Mouse (Mus musculus) heart, embryonic 10.5 days (tissue): Measurements from ENCODE around the gene Gdf10. TPM values are rescaled to one million over a fixed set of nuclear protein-coding genes. Genes with fewer than 3 reads are reported as not detected.

Experiments used
- DNase-seq: peaks from one replicate; pipeline ENCODE4 v3.0.0-alpha.2; 2017; ENCODE audit warnings: low spot score
- H3K27ac ChIP-seq: fragments of 300-500 bp; sonication (generic); 2 replicates; pipeline ENCODE4 v1.5.1; 2016; ENCODE audit warnings: mild to moderate bottlenecking
- H3K27me3 ChIP-seq: fragments of 300-500 bp; sonication (generic); 2 replicates; pipeline ENCODE4 v1.6.1; 2016; ENCODE audit warnings: mild to moderate bottlenecking; ENCODE audit not compliant: poor library complexity, insufficient read depth, severe bottlenecking
- H3K36me3 ChIP-seq: fragments of 300-500 bp; sonication (generic); 2 replicates; pipeline ENCODE4 v1.6.1; 2016; ENCODE audit warnings: mild to moderate bottlenecking, moderate library complexity
- H3K4me1 ChIP-seq: fragments of 300-500 bp; sonication (generic); 2 replicates; pipeline ENCODE4 v1.6.1; 2016; ENCODE audit warnings: mild to moderate bottlenecking
- H3K4me3 ChIP-seq: fragments of 300-500 bp; sonication (generic); 2 replicates; pipeline ENCODE4 v1.5.1; 2016; ENCODE audit warnings: mild to moderate bottlenecking, moderate library complexity
- H3K9me3 ChIP-seq: fragments of 300-500 bp; sonication (generic); 2 replicates; pipeline ENCODE4 v1.6.1; 2016; ENCODE audit warnings: mild to moderate bottlenecking, moderate library complexity
- WGBS: fragments of 180-500 bp; shearing (Covaris S2); methylation state at CpG from one replicate; pipeline ENCODE4 v1.1.7; 2016; 5-methylcytosine and 5-hydroxymethylcytosine counted together
- polyA plus RNA-seq: library from polyadenylated mRNA; unstranded; fragments of >200 nt; fragmentation: Nextera tagmentation; extraction: Ambion mirVana; gene quantifications from 2 replicates; pipeline ENCODE4 v1.2.1, GENCODE M21; 2016

Gene Gdf10
- 0.32 and 2.8 TPM in 2 replicates for polyA plus RNA-seq

DNA sequence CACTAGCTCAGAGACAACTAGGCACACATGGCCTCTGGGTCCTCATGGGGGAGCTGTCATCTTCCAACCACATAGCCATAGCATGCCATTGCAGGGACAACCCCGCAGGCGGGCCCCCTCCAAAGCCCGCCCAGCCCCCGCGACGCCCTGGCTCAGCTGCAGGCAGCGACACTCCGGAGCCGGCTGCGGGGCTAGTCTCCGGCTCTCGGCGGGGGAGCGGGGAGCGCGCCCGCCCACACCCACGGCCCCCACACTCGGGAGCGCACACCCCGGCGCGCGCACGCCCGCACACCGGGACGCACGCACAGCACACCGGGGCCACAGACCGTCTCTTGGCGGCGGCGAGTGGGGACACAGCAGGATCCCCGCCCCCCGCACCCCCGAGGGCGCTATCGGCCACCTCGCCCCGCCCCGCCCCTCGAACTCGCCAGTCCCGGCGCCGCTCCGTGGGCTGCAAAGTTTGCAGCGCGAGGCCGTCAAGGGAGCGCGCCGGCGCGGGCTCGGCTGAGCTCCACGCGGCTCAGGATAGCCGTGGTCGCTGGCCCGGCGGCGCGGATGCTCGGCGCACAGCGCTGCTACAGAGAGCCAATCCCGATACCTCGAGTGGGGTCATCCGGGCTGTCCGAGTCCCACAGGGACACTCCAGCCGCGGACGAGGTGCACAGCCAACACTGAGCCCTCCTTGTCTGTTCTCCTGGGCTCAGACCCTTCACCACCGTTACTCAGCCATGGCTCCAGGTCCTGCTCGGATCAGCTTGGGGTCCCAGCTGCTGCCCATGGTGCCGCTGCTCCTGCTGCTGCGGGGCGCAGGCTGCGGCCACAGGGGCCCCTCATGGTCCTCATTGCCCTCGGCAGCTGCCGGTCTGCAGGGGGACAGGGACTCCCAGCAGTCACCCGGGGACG is at the start of gene Gdf10:
Gene Gdf10, plus strand, starts transcription at position 420 of the 903 bp plus-strand sequence.
- Histone ChIP-seq H3K36me3 (no peaks in the 10 kb centered on the region), H3K4me3 (peak within 1 kb of the TSS; percentile 74), H3K27me3 (peaks cover 97% of the 10 kb centered on the region), H3K9me3 (no peaks in the 10 kb centered on the region), H3K4me1 (peaks cover 13% of the 10 kb centered on the region), H3K27ac (peak within 1 kb of the TSS; percentile 62)
- DNase-seq = no peak
- WGBS = under 1% methylated on average over 85 of the region's 85 CpGs

DNA sequence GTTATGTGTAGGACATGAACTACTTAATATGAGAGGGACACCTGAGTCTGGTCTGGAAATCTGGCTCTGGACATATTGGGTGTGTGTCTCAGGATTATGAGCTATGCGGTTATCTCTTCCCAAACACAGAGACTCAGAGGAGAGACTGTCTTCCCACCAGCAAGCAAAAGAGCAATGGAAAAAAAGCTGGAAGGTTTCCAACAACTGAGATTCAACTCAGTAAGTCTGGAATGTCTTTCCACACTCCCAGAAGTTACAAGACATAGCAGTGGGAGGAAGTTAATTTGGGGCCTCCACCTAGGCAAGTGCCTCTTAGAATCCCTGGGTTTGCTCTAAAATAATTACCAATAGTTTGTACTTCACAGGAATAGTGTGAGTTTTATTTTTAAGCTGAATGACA is 44.6 kb upstream of the Gdf10 start:
- Histone ChIP-seq H3K27ac (no peak overlapping the region), H3K4me1 (no peaks in the 10 kb centered on the region), H3K9me3 (no peaks in the 10 kb centered on the region), H3K36me3 (no peaks in the 10 kb centered on the region), H3K4me3 (no peak overlapping the region), H3K27me3 (peaks cover 10% of the 10 kb centered on the region; the same call in 1 of the 2 replicates)
- DNase-seq = no peak
- WGBS = 59% methylated on average over 1 of the region's 1 CpGs

DNA sequence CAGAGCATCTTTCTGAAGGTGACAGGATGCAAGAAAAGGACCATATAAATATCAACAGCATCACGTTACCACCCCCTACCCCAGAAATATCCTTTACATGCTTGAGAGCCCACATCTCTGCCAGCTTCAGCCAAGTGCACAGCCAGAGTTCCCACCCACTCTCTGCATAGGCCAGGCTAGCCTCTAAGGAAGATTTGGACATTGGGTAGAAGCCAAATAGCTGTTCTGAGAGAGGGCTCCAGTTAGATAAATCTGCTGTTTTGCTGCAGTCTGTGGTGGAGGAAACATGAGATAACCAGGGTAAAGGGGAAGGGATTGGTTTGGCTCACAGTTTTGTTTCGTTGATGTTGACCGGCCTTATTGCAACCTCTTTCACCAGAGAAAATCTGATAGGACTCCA is 43.2 kb upstream of the Gdf10 start:
- no peak for DNase-seq
- peaks cover 10% of the 10 kb centered on the region; the same call in 1 of the 2 replicates for H3K27me3 ChIP-seq
- H3K36me3 ChIP-seq = no peaks in the 10 kb centered on the region
- H3K4me3 ChIP-seq = no peak overlapping the region
- H3K27ac ChIP-seq = no peak overlapping the region
- H3K4me1 ChIP-seq = no peaks in the 10 kb centered on the region
- no peaks in the 10 kb centered on the region for H3K9me3 ChIP-seq
- WGBS = 77% methylated on average over 3 of the region's 3 CpGs

DNA sequence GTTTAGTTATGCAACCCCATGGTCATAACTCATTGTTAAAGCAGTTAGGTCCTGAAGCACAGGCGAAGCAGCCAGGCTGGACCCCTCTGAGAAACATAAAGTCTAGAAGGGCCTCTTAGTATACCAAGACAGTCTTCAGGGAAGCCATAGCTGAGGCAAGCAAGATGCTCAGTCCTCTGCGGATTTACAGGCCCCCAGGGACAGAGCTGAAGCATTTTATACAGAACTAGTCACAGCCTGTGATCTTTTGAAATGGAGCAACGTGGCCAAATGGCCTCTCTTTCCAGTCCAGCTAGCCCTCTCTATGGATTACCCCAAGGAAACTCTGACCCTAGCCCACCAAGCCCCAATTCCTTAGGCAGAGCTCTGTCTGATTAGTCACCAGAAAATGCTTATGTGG is 41.9 kb upstream of the Gdf10 start:
- Histone ChIP-seq H3K9me3 (no peaks in the 10 kb centered on the region), H3K27me3 (peaks cover 8% of the 10 kb centered on the region; the same call in 1 of the 2 replicates)

DNA sequence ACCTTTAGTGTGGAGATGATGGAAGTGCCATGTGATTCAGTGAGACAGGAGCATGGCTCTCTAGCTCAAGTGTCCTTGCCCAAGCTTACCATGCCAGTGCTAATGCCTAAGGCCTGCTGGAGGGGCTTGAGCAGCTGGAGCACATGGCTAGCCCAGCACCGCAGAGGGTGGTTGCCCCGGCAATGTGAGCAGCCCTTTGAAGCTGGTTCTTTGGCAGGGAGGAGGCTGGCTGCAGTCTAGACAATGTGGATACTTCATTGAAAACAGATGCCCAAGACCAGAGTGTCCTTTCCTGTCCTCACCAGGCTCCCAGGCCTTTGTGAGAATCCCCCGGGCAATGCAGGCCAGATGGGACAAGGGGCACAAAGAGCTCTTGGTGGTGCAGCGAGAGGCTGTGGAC is 40.3 kb upstream of the Gdf10 start:
- H3K36me3 ChIP-seq = no peaks in the 10 kb centered on the region
- H3K4me1 ChIP-seq = no peaks in the 10 kb centered on the region
- 84% methylated on average over 4 of the region's 4 CpGs for WGBS
- DNase-seq = no peak
- no peaks in the 10 kb centered on the region for H3K9me3 ChIP-seq
- no peak overlapping the region for H3K27ac ChIP-seq
- peaks cover 12% of the 10 kb centered on the region; the same call in 1 of the 2 replicates for H3K27me3 ChIP-seq
- no peak overlapping the region for H3K4me3 ChIP-seq

More for the DNA sequence above, 41.9 kb upstream of the Gdf10 start:
- no peaks in the 10 kb centered on the region for H3K36me3 ChIP-seq
- H3K4me3 ChIP-seq = no peak overlapping the region
- H3K4me1 ChIP-seq = no peaks in the 10 kb centered on the region
- DNase-seq = no peak
- 78% methylated on average over 3 of the region's 3 CpGs for whole genome bisulfite sequencing
- no peak overlapping the region for H3K27ac ChIP-seq

DNA sequence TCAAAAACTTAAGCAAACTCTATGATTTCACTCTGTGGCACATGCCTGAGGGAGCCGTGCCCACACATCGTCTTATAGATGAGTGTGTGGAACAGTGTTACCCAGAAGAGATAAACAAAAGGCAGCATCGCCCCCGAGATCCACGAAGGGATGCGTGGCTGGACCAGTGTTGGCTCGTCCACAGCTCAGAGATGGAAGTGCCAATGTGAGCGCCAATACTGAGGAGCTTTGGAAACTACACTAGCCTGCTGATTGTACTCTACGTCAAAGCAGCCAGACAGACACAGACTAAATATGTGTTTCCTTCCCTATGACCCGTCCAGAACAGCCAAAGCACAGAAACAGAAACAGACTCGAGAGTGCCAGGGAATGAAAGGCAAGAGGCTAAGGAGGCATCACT is 37.9 kb upstream of the Gdf10 start:
- peaks cover 12% of the 10 kb centered on the region; the same call in 1 of the 2 replicates for H3K27me3 ChIP-seq
- H3K27ac ChIP-seq = no peak overlapping the region
- DNase-seq = no peak
- no peak overlapping the region for H3K4me3 ChIP-seq
- WGBS = 83% methylated on average over 11 of the region's 11 CpGs
- H3K4me1 ChIP-seq = peaks cover 7% of the 10 kb centered on the region; the same call in 1 of the 2 replicates
- H3K9me3 ChIP-seq = no peaks in the 10 kb centered on the region
- no peaks in the 10 kb centered on the region for H3K36me3 ChIP-seq

DNA sequence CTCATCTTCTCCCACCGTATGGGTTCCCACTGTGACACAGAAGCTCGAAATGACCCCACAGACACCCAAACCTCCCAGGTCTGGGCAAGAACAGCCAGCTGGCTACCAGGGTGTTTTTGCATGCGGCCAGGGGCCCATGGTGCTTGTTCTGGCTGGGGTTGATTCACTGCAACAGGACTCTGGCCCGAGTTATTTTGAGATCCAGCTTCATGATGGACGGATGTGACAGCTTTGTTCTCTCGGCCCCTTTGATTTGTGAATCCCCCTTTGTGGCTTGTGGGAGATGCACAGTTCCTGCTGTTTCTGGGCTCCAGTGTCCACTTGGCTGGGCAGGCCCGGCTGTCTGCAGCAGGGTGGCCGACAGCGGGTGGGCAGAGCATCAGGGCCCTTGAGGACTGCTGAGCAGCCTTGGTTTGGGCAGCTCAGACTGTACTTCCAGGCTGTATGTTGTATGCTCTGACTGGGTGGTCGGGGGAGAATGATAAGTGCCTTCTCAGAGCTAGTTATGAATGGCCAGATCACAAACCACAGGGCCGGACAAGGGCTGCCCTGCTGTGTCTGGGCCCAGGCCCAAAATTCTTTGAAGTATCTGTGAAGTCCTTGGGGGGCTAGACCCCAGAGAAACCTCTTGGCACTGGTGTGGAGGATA is 34.9 kb upstream of the Gdf10 start:
- Histone ChIP-seq H3K4me1 (peaks cover 7% of the 10 kb centered on the region; the same call in 1 of the 2 replicates), H3K27me3 (peaks cover 6% of the 10 kb centered on the region; the same call in 1 of the 2 replicates), H3K9me3 (no peaks in the 10 kb centered on the region), H3K36me3 (no peaks in the 10 kb centered on the region), H3K27ac (no peak overlapping the region), H3K4me3 (no peak overlapping the region)
- 70% methylated on average over 11 of the region's 11 CpGs for WGBS
- no peak for DNase-seq

DNA sequence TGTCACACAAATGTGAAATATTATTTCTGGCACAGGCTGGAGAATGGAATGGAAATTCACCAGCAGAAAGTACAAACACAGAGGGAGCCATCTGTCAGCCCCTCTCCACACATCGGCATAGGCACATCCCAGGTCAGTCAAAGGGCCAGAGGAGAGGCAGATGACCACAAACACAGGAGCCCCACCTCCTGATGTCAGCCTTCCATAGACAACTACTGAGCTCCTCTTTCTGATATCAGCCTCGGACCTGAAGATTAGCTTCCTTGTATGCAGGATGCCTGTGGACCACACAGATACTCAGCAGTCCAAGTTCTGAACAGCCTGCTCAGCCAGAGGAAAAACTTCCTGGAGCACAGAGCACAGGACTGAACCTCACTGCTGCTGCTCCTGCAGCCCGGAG is 33.4 kb upstream of the Gdf10 start:
- Histone ChIP-seq H3K4me3 (no peak overlapping the region), H3K36me3 (no peaks in the 10 kb centered on the region), H3K27ac (no peak overlapping the region), H3K4me1 (peaks cover 7% of the 10 kb centered on the region; the same call in 1 of the 2 replicates), H3K27me3 (peaks cover 10% of the 10 kb centered on the region; the same call in 1 of the 2 replicates), H3K9me3 (no peaks in the 10 kb centered on the region)
- DNase-seq = no peak
- WGBS = 53% methylated on average over 3 of the region's 3 CpGs

DNA sequence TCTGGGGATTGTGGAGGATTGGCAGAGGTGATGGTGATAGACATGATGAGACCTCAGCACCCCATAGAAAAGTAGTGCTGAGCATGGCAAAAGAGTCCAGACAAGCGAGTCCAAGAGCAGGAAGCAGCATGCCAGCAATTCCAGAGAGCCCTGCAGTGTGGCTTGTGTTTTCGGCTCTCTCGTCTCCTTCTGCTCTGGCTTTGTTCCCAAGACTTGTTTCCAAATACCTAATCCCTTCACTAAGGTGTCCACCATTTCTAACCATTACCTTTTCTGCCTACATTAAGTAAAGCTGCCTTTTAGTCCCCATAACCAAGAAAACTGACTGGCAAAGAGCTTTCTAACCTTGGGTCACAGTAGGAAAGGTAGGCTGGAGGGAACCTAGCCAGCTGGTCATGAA is 31.9 kb upstream of the Gdf10 start:
- H3K27ac ChIP-seq = no peak overlapping the region
- H3K4me1 ChIP-seq = peaks cover 8% of the 10 kb centered on the region
- peaks cover 7% of the 10 kb centered on the region; the same call in 1 of the 2 replicates for H3K27me3 ChIP-seq
- H3K36me3 ChIP-seq = no peaks in the 10 kb centered on the region
- 87% methylated on average over 3 of the region's 3 CpGs for WGBS
- H3K4me3 ChIP-seq = no peak overlapping the region
- H3K9me3 ChIP-seq = no peaks in the 10 kb centered on the region
- DNase-seq = no peak

DNA sequence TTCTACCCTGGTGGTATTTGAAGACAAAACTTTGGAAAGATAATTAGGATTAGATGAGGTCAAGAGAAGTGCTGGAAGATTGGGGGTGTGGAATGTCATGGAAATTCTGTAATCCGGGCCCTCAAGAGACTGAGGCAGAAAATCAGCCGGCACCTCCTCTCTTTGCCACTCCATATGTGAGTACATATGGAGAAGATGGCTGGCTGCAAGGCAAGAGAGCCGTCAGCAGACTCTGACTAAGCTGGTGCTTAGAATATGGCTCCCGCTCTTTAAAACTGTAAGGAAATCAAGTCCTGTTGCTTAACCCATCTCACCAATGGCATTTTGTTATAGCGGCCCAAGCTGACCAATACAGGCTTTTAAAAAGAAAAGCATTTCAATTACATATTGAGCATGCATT is 27.6 kb upstream of the Gdf10 start:
- no peaks in the 10 kb centered on the region for H3K9me3 ChIP-seq
- H3K27ac ChIP-seq = no peak overlapping the region
- no peak overlapping the region for H3K4me3 ChIP-seq
- H3K4me1 ChIP-seq = peaks cover 11% of the 10 kb centered on the region
- WGBS = 77% methylated on average over 5 of the region's 5 CpGs
- no peaks in the 10 kb centered on the region for H3K36me3 ChIP-seq
- peak; percentile 38 for DNase-seq
- peaks cover 14% of the 10 kb centered on the region; the same call in 1 of the 2 replicates for H3K27me3 ChIP-seq

DNA sequence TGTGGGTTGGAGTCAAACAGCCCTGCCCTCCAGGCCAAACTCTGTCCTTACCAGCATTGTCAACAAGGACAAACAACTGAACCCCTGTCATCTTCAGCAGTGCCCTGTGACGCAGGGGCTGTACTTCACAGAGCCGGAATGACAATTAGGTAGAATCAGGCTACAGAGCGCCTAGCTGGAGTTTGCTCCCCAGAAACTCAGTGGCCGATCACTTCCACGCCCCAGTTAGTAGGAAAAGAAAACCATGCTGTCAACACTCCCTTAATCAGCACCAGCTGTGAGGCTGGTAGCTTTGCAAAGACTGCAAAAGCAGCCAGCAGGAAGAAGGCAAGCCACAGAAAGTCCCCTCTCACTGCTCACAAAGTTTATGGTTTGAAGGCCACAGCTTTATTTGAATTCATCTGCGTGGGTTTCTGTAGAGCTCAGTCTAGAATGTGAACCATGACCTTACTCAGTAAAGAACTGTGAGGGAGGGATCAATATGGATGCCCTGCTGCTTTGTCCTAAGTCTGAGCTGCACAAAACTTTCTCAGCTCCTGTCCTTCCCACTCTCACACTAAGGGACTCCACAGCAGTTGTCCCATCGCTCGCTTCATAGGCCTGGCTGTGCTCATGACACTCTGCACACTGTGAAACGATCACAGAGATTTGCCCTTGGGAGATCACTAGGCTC is 26.6 kb upstream of the Gdf10 start:
- Histone ChIP-seq H3K4me3 (no peak overlapping the region), H3K4me1 (peaks cover 11% of the 10 kb centered on the region), H3K27ac (no peak overlapping the region), H3K9me3 (no peaks in the 10 kb centered on the region), H3K27me3 (peaks cover 14% of the 10 kb centered on the region; the same call in 1 of the 2 replicates), H3K36me3 (no peaks in the 10 kb centered on the region)
- DNase-seq = no peak
- WGBS = 24% methylated on average over 9 of the region's 9 CpGs

DNA sequence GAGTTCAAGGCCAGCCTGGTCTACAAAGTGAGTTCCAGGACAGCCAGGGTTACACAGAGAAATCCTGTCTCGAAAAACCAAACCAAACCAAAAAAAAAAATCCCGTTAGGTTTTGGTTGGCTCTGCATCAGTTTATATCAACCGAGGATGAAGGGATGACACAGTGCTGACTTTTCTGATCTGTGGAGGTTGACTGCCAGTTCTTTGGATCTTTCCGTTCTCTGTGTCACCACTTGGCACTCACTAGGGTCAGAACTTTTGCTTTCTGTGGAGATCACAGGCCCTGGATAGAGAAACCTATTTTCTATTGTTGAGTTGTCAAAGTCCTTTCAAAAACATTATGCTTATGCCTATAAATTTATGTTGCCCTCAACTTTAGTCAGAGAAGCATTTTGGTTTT is 20.6 kb upstream of the Gdf10 start:
- no peaks in the 10 kb centered on the region for H3K4me1 ChIP-seq
- peaks cover 10% of the 10 kb centered on the region; the same call in 1 of the 2 replicates for H3K27me3 ChIP-seq
- WGBS = 88% methylated on average over 4 of the region's 4 CpGs
- DNase-seq = no peak
- H3K27ac ChIP-seq = no peak overlapping the region
- no peaks in the 10 kb centered on the region for H3K36me3 ChIP-seq
- H3K9me3 ChIP-seq = no peaks in the 10 kb centered on the region; the same call in 1 of the 2 replicates
- no peak overlapping the region for H3K4me3 ChIP-seq
